Mouse (Mus musculus) natural killer cell, adult 2 months (primary cell): ENCODE measurements around the gene Rnf115.
"Not testable (repeated sequence)": the region's sequence is repeated elsewhere in the genome, so short reads cannot be mapped to it uniquely, and the experiment has no call there.

ENCODE experiments used
- DNase-seq, 2 experiments: peaks; one replicate each; pipeline ENCODE4 v3.0.0; 2022; ENCODE audit warnings: low spot score in 2 of 2

The Rnf115 gene

GRCm38 (mm10) chr3:96727343-96727827 lies at the start of gene Rnf115, which contains the start of gene Polr3c:
Rnf115 (plus strand) TSS chr3:96727664.
Polr3c (minus strand) TSS chr3:96727628.
- peak; percentile 93 to 94 for DNase-seq

DNA sequence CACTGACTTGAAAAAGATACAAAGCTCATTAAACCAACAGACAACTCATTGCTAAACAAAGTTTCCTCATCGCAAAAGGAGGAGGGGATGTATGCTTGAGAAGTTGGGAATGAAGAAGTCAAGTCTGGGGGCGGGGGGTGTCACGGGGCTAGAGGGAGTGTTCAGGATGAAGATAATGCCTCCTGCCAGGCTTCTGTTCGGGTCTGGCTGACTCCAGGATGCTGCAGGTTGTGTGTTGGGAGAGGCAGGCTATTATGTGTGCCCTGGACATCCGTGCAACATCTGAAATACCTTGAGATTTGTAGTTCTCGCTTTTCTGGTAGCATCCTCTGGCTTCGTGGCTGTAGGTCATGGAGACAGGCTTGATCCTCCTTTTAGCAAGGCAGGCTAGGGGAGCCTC lies 49.0 kb upstream of the Rnf115 start:
- DNase-seq: no peak

DNA sequence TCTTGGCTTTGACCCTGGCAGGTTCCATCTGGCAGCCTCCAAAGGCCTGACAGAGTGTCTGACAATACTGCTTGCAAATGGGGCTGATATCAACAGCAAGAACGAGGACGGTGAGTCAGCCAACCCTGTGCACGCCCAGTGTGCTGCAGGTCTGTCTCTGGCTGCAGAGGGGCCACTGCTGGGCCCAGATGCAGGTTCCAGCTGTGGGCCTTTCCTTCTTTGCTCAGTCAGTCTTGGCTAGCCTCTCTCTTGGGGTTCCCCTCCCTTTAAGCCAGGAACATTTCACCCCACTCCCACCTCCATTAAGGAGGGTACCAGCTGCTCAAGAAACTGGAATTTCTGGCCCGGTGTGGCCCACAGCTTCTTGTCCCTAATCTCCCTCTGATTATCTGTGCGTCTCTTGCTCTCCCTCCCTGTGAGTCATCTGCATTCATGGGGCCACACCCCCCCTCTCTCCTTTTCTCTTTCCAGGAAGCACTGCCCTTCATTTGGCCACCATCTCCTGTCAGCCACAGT lies 48.2 kb upstream of the Rnf115 start:
- no peak for DNase-seq

DNA sequence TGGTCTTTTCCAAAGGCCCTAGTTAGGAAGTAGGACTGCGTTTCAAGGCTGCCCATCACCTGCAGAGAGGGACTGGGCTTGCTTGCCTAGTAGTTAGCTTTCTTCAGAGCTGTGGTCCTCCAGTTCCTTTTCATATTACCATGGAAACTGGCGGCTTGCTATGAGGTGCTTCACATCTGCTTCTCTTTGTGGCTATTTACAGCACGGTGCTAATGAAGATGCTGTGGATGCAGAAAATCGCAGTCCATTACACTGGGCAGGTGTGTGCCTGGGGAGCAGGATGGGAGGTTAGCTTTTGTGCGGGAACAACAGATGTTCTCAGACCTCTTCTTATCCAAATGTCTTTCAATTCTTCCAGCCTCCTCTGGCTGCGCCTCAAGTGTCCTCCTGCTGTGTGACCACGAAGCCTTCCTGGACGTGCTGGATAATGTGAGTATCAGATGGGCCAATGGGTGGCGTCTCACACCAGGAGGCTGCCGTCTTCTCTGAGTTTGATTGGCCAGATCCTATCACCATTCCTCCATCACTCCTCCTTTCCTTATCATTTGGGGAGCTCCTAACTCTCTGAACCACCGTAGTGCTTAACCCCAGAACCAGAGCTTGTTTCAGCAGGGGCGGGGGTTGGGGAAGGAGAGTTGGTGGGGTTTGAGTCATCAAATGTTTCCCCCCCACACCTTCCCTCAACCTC lies 47.1 kb upstream of the Rnf115 start:
- DNase-seq: no peak

DNA sequence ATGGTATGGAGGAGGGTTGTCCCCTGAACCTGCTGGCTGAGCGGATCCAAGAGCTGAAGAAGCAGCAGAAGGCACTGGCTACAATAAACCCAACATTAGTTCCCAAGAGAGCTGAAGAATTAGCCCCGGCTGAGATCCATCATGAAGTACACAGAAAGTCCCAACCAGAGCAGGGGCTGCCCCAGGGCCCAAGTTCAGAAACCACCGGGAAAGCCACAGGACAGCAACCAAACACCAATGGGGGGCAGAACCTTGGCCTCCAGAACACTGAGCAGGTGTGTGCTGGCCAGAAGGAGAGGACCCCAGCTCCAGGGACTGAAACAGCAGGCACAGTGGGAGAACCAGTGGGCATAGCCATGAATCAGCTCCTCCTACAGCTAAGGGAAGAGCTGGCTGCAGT lies 44.0 kb upstream of the Rnf115 start:
- no peak for DNase-seq

DNA sequence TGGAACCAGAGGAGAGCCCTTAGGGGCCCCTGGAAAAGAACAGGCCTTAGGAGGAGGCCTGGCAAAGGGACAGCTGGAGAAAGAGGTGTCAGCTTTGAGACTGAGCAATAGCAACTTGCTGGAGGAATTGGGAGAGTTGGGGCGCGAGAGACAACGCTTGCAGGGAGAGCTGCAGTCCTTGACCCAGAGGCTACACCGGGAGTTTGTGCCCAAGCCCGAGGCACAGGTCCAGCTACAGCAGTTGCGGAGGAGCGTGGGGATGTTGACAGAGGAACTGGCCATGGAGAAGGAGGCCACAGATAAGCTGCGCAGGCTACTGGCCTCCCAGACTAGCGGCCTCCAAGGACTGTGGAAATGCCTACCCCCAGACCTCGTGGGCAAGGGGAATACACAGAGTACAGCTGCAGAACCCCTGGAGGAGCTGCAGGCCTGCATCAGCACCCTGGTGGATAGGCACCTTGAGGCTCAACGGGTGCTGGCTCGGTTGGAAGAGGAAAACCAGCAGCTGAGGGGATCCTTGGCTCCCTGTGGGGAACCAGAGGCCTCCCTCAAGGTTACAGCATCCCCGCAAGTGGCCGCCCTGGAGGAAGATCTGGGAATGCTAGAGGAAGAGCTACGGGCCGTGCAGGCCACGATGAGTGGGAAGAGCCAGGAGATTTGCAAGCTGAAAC lies 43.2 kb upstream of the Rnf115 start:
- no peak for DNase-seq

GRCm38 (mm10) chr3:96684822-96685156 lies 42.7 kb upstream of the Rnf115 start:
- DNase-seq: no peak

- not testable (repeated sequence) for DNase-seq
Observed at GRCm38 (mm10) chr3:96686057-96686456, 41.4 kb upstream of the Rnf115 start.

DNA sequence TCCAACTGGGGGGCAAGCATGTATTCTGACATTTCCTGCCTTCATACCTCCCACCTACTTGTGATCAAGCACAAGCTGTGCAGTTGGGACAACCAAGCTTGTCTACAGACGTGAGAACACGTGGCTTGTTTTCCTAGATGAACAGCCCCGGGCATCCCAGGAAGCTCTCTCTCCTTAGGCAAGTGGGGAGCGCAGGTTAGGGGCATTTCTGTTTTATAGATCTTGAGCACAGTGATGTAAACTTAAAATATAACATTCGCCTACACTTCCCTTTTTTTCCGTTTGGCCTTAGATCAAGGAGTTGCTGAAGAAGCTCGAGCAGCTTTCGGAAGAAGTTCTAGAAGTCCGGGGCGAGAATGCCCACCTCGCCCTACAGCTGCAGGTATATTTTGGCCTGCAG lies 38.6 kb upstream of the Rnf115 start:
- DNase-seq: no peak

DNA sequence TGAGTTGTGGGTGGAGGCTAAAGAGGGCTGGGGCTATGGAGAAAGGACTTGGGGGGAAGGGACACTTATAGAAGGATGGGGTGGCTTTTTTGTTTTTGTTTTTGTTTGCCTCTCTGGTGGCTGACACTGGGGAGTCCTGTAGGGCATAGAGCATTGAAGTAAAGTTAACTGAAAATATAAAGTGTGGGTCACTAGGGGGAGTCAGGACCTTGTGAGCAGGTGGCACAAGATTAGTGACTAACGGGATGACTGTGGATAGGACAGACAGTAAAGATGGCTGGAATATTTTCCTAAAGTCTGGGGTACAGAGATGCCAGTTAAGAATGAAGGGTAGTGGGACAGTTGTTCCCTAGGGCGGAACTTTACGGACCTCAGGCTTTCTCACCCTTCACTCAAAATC lies 37.2 kb upstream of the Rnf115 start:
- no peak for DNase-seq

DNA sequence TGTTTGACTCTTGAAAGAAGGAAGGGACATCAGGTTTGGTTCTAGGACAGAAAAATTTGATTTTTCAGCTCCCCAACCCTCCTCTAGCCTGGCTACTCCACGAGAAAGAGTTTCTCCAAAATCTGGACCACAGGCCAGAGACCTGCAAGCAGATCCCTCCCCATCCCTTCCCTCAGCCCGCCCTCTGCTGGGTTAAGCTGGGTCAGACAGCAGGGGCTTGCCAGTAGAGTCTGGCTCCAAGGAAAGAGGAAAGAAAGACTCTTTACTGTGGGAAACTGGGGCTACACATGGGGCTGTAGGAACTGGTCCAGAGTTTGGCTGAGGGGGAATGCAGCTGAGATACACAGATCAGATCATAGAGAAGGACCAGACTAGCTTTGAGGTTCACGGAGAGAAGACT lies 35.0 kb upstream of the Rnf115 start:
- no peak for DNase-seq

DNA sequence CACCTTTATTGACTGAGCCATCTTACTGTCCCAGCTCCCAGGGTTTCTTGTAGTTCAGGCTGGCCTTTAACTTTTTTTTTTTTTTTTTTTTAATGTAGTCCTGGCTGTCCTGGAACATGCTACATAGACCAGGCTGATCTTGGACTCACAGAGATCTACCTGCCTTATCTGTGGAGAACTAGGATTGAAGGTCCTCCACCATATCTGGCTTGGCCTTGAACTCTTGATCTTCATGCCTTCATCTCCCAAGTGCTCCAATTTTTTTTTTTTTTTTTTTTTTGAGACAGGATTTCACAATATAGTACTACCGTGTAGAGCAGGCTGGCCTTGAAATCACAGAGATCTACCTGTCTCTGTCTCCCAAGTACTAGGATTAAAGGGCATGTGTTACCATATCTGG lies 33.9 kb upstream of the Rnf115 start:
- no peak for DNase-seq

DNA sequence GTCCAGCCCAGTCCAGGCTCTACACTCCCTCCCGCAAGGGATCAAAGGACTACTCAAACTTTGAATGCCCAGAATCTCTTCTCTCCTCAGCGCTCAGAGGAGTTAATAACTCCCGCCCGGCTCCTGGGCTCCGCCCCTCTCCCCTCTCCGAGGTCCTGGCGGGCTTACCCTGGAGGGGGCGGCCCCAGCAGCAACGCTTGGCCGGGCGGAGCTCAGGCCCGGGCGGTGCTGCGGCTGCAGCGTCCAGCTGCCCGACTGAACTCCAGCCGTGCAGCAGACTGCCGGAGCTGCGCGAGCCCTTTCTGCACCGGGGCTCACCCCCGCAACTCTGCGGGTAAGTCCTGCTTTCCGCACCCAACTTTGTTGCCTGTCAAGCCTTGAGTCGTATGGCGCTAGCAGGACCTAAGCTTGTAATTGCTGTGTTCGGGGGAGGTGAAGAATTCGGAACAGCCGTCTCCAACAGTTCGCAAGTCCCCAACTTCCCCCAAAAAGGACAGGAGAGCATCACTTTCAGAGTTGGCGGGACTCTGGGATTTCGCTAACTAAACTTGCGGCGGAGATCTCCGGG lies 31.2 kb upstream of the Rnf115 start, which contains the start of gene Pias3:
TSS of gene Pias3 (plus strand) at position 187 of the 568 bp plus-strand sequence.
- DNase-seq: peak; percentile 52 to 58

DNA sequence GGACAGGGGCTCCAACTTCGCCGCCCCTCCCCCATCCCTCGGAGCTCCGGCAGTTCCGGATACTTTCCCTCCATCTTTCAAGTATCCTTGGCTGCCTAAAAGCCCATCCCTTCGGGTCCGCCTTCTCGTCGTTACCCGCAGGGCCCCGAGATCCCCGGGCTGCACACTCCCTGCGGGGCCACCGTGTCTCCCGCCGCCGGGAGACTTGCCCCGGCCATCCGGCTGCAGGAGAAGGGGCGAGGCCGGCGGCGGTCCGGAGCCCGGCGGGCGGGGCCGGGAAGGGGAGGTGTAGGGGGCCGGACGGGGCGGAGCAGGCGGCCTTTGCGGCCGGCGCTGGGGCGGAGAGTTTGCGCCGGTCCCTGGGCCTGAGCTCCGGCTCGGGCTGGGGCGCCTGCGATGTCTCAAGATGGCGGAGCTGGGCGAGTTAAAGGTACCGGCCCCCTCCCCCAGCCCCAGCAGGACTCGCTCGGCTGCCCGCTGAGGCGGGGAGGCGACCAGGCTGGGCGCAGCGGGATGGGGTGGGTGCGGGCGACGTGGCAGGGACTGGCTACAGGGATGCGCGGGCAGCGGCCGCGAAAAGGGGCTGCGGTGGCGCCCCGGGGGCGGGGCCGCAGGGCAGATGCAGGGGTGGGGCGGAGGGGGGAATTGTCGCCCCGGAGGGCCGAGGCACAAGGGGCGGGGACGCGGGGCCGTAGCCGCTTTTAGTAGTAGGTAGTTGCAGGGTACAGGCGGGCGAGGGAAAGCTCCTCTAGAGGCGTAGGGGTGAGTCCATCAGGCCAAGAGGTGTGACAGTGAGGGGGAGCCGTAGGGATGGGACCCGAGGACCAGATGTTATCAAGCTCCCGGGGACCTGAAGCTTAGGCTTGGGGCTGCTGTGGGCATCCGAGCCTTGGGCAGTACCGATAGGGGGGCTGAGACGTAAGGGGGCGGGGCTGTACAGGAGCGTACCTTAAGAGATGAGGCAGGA lies 30.4 kb upstream of the Rnf115 start:
- DNase-seq: peak; percentile 84

GRCm38 (mm10) chr3:96698993-96699690 lies 28.3 kb upstream of the Rnf115 start:
- DNase-seq: no peak

DNA sequence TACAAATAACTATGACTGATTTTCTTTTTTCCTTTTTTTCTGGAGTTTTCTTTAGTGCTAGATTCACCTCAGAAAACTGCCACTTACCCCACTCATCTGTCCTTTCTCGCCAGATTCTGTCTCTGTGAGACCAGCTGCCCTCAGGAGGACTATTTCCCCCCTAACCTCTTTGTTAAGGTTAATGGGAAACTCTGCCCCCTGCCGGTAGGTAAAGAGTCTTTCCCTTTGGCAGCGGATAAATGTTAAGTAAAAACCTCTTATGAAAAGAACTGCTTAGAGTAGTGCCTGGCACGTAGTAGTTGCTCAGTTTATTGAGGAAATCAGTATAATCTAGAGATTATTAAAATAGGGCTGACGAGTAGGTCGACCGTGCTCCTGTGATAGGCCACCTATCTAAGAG lies 27.1 kb upstream of the Rnf115 start:
- DNase-seq: peak in 1 of 2 experiments; percentile 30

- no peak for DNase-seq
Observed at GRCm38 (mm10) chr3:96701003-96701402, 26.5 kb upstream of the Rnf115 start.

DNA sequence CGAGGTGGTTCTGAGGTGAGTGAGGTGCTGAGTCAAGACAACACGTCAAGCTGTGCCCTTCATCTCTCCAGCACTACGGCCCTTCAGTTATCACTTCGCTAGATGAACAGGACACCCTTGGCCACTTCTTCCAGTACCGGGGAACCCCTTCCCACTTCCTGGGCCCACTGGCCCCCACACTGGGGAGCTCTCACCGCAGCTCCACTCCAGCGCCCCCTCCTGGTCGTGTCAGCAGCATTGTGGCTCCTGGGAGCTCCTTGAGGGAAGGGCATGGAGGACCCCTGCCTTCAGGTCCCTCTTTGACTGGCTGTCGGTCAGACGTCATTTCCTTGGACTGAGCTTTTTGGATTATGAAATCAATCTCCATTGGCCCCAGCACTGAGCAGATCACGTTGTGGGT lies 22.7 kb upstream of the Rnf115 start:
- peak; percentile 21 to 35 for DNase-seq

DNA sequence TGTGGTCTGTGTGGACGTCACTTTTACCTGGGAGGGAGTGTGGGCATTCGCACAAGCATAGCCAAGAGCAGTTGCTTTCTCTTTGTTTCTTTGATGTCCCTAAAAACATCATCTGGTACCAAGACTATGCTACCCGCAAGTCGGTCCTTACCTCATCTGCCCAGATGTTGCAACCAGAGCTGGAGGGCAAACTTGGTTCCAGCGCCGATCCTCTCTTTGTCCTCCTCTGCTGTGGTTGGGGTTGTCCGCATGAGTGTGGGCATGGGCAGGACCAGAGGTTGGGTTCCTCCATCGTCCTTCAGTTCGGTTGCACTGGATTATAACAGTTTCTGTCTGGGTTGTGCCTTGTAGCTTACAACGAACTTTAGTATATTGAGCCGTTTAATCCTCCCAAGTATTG lies 21.2 kb upstream of the Rnf115 start:
- no peak for DNase-seq

- no peak for DNase-seq
Observed at GRCm38 (mm10) chr3:96706984-96707383, 20.5 kb upstream of the Rnf115 start.
